Mouse (Mus musculus) CD4-positive, CD25-positive, alpha-beta regulatory T cell, adult 2 months (primary cell): ENCODE results near the gene Chrm5.

Source experiments
- DNase-seq: peaks from one replicate; pipeline ENCODE4 v3.0.0-alpha.2; 2012; ENCODE audit warnings: low read depth, low spot score

Gene Chrm5

DNA sequence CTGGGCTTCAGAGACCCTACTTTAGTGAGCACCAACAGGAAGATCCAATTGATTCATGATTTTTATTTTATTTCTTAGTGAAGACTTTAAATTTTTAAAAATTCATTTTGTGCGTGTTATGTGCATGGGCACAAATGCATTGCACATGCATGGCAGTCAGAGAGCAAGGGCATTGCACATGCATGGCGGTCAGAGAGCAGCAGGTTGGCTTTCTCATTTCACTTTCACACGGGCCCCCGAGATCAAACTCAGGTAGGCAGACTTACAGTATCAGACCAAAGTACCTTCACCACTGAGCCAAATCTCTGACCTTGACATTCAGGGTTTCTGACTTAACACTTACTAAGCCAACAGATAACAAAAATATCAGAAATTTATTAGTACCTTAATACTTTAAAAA is 50.9 kb downstream of the Chrm5 start:
- no peak for DNase-seq
